Mouse (Mus musculus): ENCODE measurements around the gene Gm21996.
"Not testable (repeated sequence)": the region's sequence is repeated elsewhere in the genome, so short reads cannot be mapped to it uniquely, and the experiment has no call there.

Gene Gm21996

DNA sequence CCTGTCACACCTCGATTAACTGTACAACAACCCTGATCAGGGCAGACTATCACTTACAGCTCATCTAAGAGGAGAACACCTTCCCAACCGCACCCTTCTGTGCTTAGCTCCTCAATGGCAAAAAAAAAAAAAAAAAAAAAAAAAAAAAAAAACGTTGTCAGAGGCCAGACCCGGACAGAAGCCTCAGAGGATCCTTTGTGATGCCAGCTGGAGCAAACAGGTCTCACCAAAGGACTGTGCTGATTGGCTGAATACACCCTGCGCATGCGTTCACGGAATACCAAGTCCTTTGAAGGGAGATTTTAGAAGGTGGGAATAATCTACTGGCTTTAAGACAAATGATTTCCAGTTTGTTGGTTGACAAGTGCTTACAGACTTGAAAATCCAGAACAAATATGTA, at the start of gene Gm21996:
Gm21996 (minus strand) TSS at position 101 of the 400 bp plus-strand sequence.
- DNase-seq (ENCODE audit: low spot score), result not testable (repeated sequence)

All from c-Kit-positive CD71-positive TER-119-positive erythroid progenitor cells, embryonic 14.5 days (primary cell).